Mouse (Mus musculus) regulatory T cell (primary cell): ENCODE measurements at regions not wholly inside any gene's neighbourhood (a gene's known extent, or its start where the extent isn't known, plus 50 kb on each side); places are given as distances from the start of the nearest gene placed in this dataset.

ENCODE experiments used
- in situ Hi-C: fragments of 300-600 bp; cut with MboI, MseI; formaldehyde crosslinking; loops from one replicate; pipeline ENCODE4 v1.15.1; 2025; ENCODE audit warnings: high pct_unique_total_duplicates

DNA sequence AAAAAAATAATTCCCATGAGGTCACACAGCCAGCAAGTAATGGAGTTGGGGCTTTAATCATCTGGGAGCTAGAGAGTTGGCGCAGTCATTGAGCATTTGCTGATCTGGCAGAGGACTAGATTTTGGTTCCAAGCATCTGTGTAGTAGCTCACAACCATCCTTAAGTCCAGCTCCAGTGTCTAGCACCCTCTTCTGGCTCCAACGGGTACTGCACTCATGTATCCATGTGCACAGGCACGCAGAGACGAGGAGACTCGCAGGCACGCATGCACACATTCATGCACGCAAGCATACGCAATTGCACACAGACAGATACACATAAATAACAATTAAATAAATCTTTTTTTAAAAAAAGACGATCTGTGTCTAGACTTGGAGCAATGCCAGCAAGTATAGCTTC is 455.5 kb upstream of the Tbx3 start:
- in situ Hi-C loops, result no loop called here

DNA sequence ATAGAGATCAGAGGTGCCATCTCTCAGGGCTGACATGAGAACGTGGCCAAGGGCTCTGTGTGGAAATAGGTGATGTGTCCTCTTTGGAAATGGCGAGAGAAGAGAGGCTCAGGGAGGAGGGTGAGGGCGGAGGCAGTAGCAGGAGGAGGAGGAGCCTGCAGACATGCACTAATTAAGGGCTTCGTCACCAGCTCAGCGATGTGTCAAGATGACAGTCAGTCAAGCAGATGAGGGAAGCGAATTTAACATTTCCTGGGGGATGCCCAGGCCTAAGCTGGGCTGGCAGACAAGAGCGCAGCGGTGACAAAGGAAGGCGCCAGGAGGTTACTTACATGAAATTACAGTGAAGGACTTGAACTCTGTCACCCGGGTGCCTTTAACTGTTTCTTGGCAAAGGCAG is 455.1 kb upstream of the Tbx3 start:
- in situ Hi-C loops, result no loop called here

DNA sequence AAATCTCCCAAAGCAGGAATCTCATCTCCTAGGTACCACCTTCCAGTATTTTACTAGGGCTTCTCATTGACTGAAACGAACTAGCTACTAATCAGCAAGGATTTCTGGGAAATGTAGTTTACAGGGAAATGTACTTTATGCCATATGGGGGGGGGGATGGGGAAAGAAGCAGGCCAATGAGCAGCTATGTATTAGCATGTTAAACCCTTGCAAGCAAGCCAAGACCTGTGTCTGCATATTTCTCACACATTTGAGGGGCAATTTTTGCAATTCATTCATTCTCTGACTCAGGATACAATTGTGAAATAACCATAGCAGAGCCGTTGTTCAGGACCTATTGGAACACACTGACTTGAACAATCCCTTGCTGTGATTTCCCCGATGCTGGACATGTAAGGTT is 454.3 kb upstream of the Tbx3 start:
- in situ Hi-C loops, result no loop called here

- in situ Hi-C loops, result no loop called here
Measured at GRCm38 (mm10) chr5:119217077-119217476, 453.4 kb upstream of the Tbx3 start.

DNA sequence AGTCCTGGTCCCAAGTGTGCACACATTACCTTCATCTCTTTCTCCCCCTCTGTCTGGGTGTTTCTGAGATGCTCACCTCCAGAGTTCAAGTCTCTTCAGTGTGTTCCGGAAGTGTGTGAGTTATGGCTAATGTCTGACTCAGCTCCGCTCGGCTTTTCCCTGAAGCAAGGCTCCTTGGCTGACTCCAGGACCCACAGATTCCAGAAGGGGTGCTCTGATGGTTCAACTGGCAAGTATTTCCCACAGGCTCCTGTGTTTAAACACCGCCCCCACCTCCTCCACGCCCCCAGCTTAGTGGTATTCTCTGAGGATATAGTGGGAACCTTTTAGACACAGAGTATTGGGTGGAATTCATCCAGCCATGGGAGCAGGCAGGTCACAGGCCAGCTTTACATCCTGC is 441.8 kb upstream of the Tbx3 start:
- in situ Hi-C loops, result no loop called here

DNA sequence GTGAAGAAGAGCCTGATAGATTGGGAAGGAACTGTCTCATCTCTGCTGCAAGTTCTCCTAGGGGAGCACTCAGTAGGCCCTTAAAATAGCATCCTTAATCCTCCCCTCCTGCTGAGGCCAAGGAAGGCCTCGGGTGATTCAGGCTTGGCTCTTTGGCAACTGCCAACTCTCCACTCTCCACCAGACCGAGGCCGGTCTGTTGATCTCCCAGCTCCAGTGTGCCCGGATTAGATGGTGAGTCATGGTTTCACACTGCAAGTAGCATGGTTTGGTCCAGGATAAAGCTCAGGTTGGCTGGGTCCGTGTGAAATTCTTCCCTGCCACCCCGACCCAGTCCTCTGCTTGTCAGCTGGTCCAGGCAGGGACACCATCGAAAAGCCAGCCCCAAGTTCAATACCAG is 437.5 kb upstream of the Tbx3 start:
- in situ Hi-C loops, result no loop called here

GRCm38 (mm10) chr5:119235884-119236283 is 434.6 kb upstream of the Tbx3 start:
- in situ Hi-C loops, result no loop called here

DNA sequence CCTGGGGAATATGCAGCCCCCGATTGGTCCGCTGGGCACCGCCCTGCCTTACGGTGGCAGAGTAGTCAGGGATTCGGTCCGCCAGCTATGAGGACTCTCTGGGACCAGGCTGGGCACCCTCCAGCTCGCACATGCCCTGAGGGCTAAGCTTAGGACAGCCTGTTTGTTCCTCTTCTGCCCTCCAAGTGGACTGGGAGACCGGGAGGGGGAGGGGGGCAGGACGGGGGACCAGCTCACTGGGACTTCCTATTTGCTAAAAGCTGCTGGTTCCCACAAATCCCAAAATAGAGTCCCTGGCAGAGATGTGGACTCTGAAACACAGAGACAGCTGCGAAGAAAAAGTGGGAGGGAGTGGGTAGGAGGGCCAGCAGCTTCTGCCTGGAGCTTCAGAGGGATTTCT is 423.6 kb upstream of the Tbx3 start:
- in situ Hi-C loops, result no loop called here

DNA sequence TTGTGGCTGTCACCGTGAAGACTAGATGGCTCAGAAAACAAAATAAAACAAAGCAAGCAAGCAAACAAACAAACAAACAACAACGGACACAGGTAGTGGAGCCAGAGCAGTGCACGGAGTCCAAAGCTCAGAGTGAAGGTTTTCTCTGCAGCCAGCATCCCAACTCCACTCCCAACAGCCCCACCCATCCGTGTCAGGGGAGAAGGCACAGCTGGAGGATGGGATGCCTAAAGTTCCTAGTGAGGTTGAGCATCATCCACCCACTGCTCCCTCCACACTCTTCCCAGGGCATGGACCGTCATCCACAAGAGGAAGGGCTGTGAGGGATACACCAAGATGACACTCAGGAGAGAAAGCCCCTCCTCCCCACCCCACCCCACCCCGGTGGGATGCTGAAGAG is 421.8 kb upstream of the Tbx3 start:
- in situ Hi-C loops, result no loop called here

DNA sequence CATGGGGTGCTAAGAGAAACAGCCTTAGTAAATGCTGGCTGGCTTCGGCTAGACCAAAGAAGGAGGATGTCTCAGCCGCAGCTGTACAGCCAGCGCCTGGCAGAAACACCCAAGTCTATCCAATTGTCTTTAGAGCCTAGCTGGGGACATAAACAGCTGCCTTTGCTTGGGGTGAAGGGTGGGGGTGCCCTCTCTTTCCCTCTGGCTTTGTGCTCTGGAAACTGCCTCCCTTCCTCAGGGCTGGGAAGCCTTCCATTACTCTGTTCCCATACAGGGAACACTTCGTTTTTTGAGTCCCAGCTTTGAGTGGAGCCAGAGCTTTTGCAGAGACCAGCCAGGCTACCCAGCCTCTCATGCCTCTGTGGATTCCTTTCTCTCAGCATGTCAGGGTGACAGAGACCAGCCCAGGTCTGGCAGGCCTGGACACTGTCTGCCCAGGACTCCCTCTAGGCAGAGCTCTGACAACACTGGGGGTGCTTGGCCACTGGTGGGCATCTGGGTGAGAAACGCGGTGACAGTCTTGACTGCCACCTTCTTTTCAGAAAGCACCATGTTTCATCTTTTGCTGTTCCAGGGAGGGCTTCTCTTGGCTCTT is 421.2 kb upstream of the Tbx3 start:
- in situ Hi-C loops, result no loop called here

- in situ Hi-C loops, result no loop called here
Measured at GRCm38 (mm10) chr5:119251311-119252047, 419.0 kb upstream of the Tbx3 start.

GRCm38 (mm10) chr5:119257374-119258120 is 412.9 kb upstream of the Tbx3 start:
- in situ Hi-C loops, result no loop called here

DNA sequence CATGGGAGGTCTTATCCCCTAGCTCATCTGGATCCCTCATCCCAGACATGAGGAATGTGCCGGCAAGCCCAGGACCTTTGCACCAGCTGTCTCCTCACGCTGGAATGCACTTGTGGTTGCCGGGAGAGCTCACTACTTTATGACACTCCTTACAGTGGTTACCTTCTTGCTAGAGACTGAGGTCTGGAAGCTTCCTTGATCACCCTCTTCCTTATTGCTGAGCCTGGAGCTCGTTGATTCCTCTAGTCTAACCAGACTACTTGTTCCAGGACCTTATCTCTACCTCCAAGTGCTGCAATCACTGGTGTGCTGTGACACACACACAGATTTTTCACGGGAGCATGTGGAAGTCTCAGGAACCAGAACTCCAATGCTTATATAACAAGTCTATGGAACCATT is 411.6 kb upstream of the Tbx3 start:
- in situ Hi-C loops, result no loop called here

- in situ Hi-C loops, result no loop called here
Measured at GRCm38 (mm10) chr5:119265149-119265890, 405.1 kb upstream of the Tbx3 start.

DNA sequence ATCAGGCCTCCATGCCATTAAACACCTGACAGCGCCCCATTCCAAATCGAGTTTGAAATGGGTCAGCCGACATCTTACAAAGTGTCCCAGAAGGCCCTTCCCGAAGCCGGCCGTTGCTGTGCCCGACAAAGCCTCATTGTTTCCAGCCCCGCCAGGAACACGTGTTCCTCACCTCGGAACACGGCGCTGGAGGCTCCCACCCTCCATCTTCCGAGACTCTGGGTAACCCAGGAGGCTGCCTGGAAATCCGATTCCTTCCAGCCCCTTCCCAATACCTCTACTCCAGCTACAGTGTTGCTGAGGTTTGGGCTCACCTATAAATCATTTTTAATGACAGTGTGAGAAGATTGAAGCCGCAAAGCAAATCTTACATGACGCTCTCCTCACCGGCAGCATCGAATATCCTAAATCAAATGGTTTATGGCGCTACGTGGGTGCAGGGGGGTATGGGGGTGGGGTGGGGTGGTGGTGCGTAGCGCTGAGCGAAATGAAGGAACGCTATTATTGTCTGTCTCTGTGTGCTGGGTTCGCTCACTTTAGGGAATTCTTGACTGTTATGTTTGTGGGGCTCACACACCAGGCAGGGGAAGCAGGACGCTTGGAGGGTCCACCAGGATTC is 399.1 kb upstream of the Tbx3 start:
- in situ Hi-C loops, result no loop called here

DNA sequence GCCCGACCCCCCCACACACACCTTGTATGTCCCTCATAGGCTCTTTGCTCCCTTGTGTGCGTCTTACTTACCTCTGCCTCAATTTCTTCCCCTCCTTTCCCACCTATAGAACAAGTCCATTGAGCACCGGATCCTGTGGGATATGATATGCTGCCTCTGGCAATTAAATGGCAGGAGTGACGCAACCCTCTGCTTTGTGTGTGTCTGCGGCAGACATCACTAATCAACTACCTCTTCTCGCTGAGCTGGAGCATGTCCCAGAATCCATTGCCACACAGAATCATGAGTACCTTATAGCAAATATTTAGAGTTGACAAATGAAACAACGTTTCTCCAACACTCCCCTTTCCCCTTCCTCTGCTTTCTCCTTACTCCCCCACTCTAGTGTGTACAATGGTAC is 397.3 kb upstream of the Tbx3 start:
- in situ Hi-C loops, result no loop called here

- in situ Hi-C loops, result no loop called here
Measured at GRCm38 (mm10) chr5:119273615-119274014, 396.9 kb upstream of the Tbx3 start.

DNA sequence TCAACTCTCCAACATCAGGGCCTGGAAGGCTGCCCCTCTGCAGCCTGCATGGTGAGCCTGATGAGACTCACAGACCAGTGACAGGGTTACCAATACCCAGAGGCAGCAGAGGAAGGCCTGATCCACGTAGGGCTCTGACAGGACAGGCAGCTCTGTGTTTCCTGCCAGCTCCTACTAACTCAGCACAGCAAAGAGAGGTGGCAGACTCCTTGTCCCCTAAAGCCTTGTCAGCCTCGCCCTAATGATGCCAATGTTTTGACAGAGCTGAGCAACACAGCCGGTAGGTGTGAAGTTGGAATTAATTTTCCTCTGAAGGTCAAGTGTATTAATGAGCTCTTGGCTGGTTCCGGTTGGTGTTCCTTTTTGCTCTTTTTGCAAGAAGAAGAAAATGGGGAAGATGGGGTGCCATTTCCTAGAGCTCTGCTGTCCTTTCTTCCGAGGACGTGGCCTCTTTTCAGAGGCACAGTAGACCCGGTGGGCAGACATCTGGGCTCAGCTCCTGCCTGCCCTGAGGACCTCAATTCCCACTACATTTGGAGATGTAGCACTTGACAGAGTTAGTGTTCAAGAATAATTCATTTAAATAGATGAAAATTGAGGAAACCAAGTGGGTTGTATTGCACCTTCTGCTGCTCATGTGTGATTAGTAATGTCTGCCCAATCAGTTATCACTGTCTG is 395.5 kb upstream of the Tbx3 start:
- in situ Hi-C loops, result no loop called here

DNA sequence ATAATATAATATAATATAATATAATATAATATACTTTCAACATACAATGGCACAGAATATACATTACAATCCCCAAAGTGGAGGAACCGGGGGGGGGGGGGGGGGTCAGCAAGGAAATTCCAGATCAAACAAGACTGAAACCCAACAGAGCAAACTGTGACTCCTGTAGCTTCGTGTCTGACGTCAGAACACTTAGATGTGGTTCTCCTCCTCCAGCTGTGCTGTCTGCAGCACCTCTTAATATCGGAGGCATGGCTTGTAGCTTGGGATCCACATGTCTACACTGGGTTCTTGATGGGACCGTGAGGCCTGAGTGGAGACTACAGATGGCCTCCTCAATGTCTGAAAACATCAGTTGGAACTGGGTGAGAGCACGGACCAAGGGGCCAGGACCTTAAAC is 390.3 kb upstream of the Tbx3 start:
- in situ Hi-C loops, result no loop called here

DNA sequence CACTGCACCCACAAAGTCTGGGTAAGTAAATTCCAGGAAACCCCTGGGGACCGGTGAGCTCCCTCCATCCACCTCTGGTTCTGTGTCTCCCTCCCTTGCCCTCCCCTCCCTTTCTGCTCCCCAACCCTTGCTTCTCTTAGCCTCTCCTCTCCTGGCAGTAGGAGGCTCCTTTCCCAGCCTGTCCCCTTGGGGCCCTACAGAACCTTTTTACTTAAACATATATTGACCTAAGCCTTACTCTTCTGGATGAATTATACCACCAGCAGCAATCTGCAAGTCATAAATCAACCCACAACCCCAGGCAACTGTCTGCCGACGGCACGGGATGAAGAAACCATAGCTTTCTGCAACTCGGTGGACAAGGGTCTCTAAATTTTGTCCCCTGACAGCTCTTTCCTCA is 380.7 kb upstream of the Tbx3 start:
- in situ Hi-C loops, result no loop called here

DNA sequence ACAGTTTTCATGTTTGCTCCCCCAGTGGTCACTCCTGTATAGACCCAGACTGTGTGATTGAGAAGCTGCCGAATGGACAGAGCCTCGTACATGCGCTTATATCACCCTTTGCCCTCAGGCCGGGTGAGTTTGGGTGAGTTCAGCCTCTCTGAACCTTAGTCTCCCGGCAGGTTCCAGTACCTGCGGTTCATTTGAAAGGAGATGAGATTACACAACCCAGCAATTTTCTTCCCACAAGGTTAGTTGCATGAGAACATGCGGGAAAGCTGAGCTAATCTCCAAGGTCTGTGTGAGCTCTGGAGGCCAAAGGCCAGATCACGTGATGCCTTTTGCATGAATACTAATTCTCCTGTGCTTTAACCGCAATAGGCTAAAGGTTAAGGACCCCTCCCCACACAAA is 378.1 kb upstream of the Tbx3 start:
- in situ Hi-C loops, result no loop called here
